8 mouse cellular contexts compared by ENCODE assay signal in genomic region chr11:69326408-69327156, GRCm38 (mm10). TPM values are rescaled to one million over a fixed set of nuclear protein-coding genes. Genes with fewer than 3 reads are reported as not detected.
DNase-seq lines count a peak whose midpoint lies in the region; ATAC-seq and TF ChIP-seq lines count a peak whose summit lies in the region.

No protein-coding gene starts in this region.

- H3K27me3 ChIP-seq in E14TG2a.4 (ENCODE audit: insufficient read depth, low read length), result peaks cover 54% of the 10 kb centered on the region
- H3K27me3 ChIP-seq in embryonic facial prominence, embryonic 11.5 days (ENCODE audit: control insufficient read depth, insufficient read depth, low read length), result peaks cover 14% of the 10 kb centered on the region
- no peaks in the 10 kb centered on the region; the same call in 1 of the 2 replicates for H3K27me3 ChIP-seq in intestine, embryonic 16.5 days (replicated peaks; ENCODE audit: control insufficient read depth, insufficient read depth, low read length)
- no peaks in the 10 kb centered on the region for H3K27me3 ChIP-seq in midbrain, embryonic 15.5 days (replicated peaks)

- WGBS in embryonic facial prominence, embryonic 11.5 days, result 2% methylated on average over 45 of the region's 45 CpGs
- 1% methylated on average over 45 of the region's 45 CpGs for WGBS in intestine, embryonic 16.5 days
- WGBS in midbrain, embryonic 15.5 days, result 1% methylated on average over 45 of the region's 45 CpGs

- peak; percentile 94 for DNase-seq in heart, adult 11 months
- no peak for DNase-seq in heart, postnatal 25 days (ENCODE audit: low spot score)
- no peak for DNase-seq in embryonic facial prominence, embryonic 11.5 days (ENCODE audit: low spot score)
- DNase-seq in frontal cortex, postnatal 14 days (ENCODE audit: low spot score in 2 of 2), result no peak
- no peak for DNase-seq in layer of hippocampus, adult 11-12 months (ENCODE audit: low spot score)

- H3K4me1 ChIP-seq in E14TG2a.4 (replicated peaks; ENCODE audit: low read depth, low read length), result peaks cover 64% of the 10 kb centered on the region
- peaks cover 10% of the 10 kb centered on the region for H3K4me1 ChIP-seq in embryonic facial prominence, embryonic 11.5 days (ENCODE audit: control insufficient read depth, insufficient read depth, low read length)
- peaks cover 39% of the 10 kb centered on the region for H3K4me1 ChIP-seq in intestine, embryonic 16.5 days (ENCODE audit: control insufficient read depth, insufficient read depth, low read length)
- H3K4me1 ChIP-seq in midbrain, embryonic 15.5 days, result peaks cover 54% of the 10 kb centered on the region

- no peak for ATAC-seq in embryonic facial prominence, embryonic 11.5 days (replicated peaks; ENCODE audit: insufficient number of reproducible peaks, low FRiP score, low TSS enrichment, low read depth)
- ATAC-seq in intestine, embryonic 16.5 days, result peak; percentile 16
- ATAC-seq in midbrain, embryonic 15.5 days (replicated peaks), result 0 out of 2 replicates have a peak, but pooled peaks have one; percentile 15

- H3K9ac ChIP-seq in embryonic facial prominence, embryonic 11.5 days (replicated peaks; ENCODE audit: low read length), result peak overlapping the region; percentile 58
- H3K9ac ChIP-seq in intestine, embryonic 16.5 days (ENCODE audit: low read depth, low read length), result peak overlapping the region; percentile 78
- H3K9ac ChIP-seq in midbrain, embryonic 15.5 days, result peak overlapping the region; percentile 60

- H3K36me3 ChIP-seq in E14TG2a.4 (ENCODE audit: insufficient read depth, low read length), result peaks cover 6% of the 10 kb centered on the region
- no peaks in the 10 kb centered on the region for H3K36me3 ChIP-seq in embryonic facial prominence, embryonic 11.5 days (replicated peaks; ENCODE audit: control insufficient read depth, insufficient read depth, low read depth, low read length)
- H3K36me3 ChIP-seq in intestine, embryonic 16.5 days (ENCODE audit: control insufficient read depth, insufficient read depth, low read length), result no peaks in the 10 kb centered on the region
- H3K36me3 ChIP-seq in midbrain, embryonic 15.5 days (replicated peaks), result no peaks in the 10 kb centered on the region

- no peak overlapping the region for H3K27ac ChIP-seq in embryonic facial prominence, embryonic 11.5 days (replicated peaks; ENCODE audit: low read depth, low read length)
- no peak overlapping the region for H3K27ac ChIP-seq in intestine, embryonic 16.5 days (ENCODE audit: low read length)
- H3K27ac ChIP-seq in midbrain, embryonic 15.5 days, result no peak overlapping the region

- intact Hi-C loops in heart, postnatal 25 days (cut with DNase I), result loop anchor here (2.0 kb wide), 1 partner anchor 40 kb away; no protein-coding TSS in a partner anchor

- H3K4me3 ChIP-seq in E14TG2a.4 (replicated peaks; ENCODE audit: low read length), result peak overlapping the region; percentile 85
- H3K4me3 ChIP-seq in embryonic facial prominence, embryonic 11.5 days (ENCODE audit: low read depth, low read length), result peak overlapping the region; percentile 41
- peak overlapping the region; percentile 60 for H3K4me3 ChIP-seq in intestine, embryonic 16.5 days (ENCODE audit: low read length)
- peak overlapping the region; percentile 51 for H3K4me3 ChIP-seq in midbrain, embryonic 15.5 days

- H3K9me3 ChIP-seq in E14TG2a.4 (ENCODE audit: low read length), result no peaks in the 10 kb centered on the region
- H3K9me3 ChIP-seq in embryonic facial prominence, embryonic 11.5 days (replicated peaks; ENCODE audit: control insufficient read depth, low read length), result no peaks in the 10 kb centered on the region
- no peaks in the 10 kb centered on the region for H3K9me3 ChIP-seq in intestine, embryonic 16.5 days (ENCODE audit: control insufficient read depth, low read length)
- no peaks in the 10 kb centered on the region for H3K9me3 ChIP-seq in midbrain, embryonic 15.5 days

- H3K4me2 ChIP-seq in embryonic facial prominence, embryonic 11.5 days (ENCODE audit: low read depth, low read length), result peak overlapping the region; percentile 93
- H3K4me2 ChIP-seq in intestine, embryonic 16.5 days (ENCODE audit: low read depth, low read length), result peak overlapping the region; percentile 99
- peak overlapping the region; percentile 94 for H3K4me2 ChIP-seq in midbrain, embryonic 15.5 days

- no peak for TF ChIP-seq CTCF in E14TG2a.4 (conservative IDR thresholded peaks at IDR 0.05; ENCODE audit: low read length)

RNA-seq across cellular contexts. Expression of gene Kcnab3, which starts 0.5 kb away (rescaled TPM):
- total RNA-seq in heart, postnatal 25 days (2021), result under 1 TPM; 0.22 to 0.29 TPM
- 0.85 and 2.2 TPM in 2 replicates for polyA plus RNA-seq in embryonic facial prominence, embryonic 11.5 days (2014; fragmentation: Nextera tagmentation; extraction: Ambion mirVana)
- polyA plus RNA-seq in intestine, embryonic 16.5 days (2015; fragmentation: Nextera tagmentation; extraction: Ambion mirVana), result 1.7 and 2.4 TPM in 2 replicates
- 4.1 and 4.9 TPM in 2 replicates for polyA plus RNA-seq in midbrain, embryonic 15.5 days (2015; fragmentation: Nextera tagmentation; extraction: Ambion mirVana)

RNA-seq across cellular contexts. Expression of gene Trappc1, which starts 2.8 kb away (rescaled TPM):
- 10 to 100 TPM; 48.0 to 53.0 TPM for total RNA-seq in heart, postnatal 25 days (2021)
- polyA plus RNA-seq in embryonic facial prominence, embryonic 11.5 days (2014; fragmentation: Nextera tagmentation; extraction: Ambion mirVana), result 184 and 204 TPM in 2 replicates
- polyA plus RNA-seq in intestine, embryonic 16.5 days (2015; fragmentation: Nextera tagmentation; extraction: Ambion mirVana), result 141 and 149 TPM in 2 replicates
- polyA plus RNA-seq in midbrain, embryonic 15.5 days (2015; fragmentation: Nextera tagmentation; extraction: Ambion mirVana), result 182 and 184 TPM in 2 replicates

RNA-seq across cellular contexts. Expression of gene Cntrob, which starts 3.0 kb away (rescaled TPM):
- total RNA-seq in heart, postnatal 25 days (2021), result 1 to 10 TPM; 2.6 to 5.3 TPM
- polyA plus RNA-seq in embryonic facial prominence, embryonic 11.5 days (2014; fragmentation: Nextera tagmentation; extraction: Ambion mirVana), result 16.9 and 19.3 TPM in 2 replicates
- 17.3 and 17.8 TPM in 2 replicates for polyA plus RNA-seq in intestine, embryonic 16.5 days (2015; fragmentation: Nextera tagmentation; extraction: Ambion mirVana)
- polyA plus RNA-seq in midbrain, embryonic 15.5 days (2015; fragmentation: Nextera tagmentation; extraction: Ambion mirVana), result 22.1 and 22.2 TPM in 2 replicates

RNA-seq across cellular contexts. Expression of gene Rnf227, which starts 13.7 kb away (rescaled TPM):
- under 1 TPM; 0.16 to 0.17 TPM for total RNA-seq in heart, postnatal 25 days (2021)
- 23.7 and 25.2 TPM in 2 replicates for polyA plus RNA-seq in embryonic facial prominence, embryonic 11.5 days (2014; fragmentation: Nextera tagmentation; extraction: Ambion mirVana)
- polyA plus RNA-seq in intestine, embryonic 16.5 days (2015; fragmentation: Nextera tagmentation; extraction: Ambion mirVana), result 8.0 and 8.3 TPM in 2 replicates
- polyA plus RNA-seq in midbrain, embryonic 15.5 days (2015; fragmentation: Nextera tagmentation; extraction: Ambion mirVana), result 278 and 308 TPM in 2 replicates

RNA-seq across cellular contexts. Expression of gene Chd3, which starts 42.6 kb away (rescaled TPM):
- 10 to 100 TPM; 26.4 to 27.9 TPM for total RNA-seq in heart, postnatal 25 days (2021)
- polyA plus RNA-seq in embryonic facial prominence, embryonic 11.5 days (2014; fragmentation: Nextera tagmentation; extraction: Ambion mirVana), result 48.0 and 52.1 TPM in 2 replicates
- 33.4 and 35.5 TPM in 2 replicates for polyA plus RNA-seq in intestine, embryonic 16.5 days (2015; fragmentation: Nextera tagmentation; extraction: Ambion mirVana)
- 98.2 and 102 TPM in 2 replicates for polyA plus RNA-seq in midbrain, embryonic 15.5 days (2015; fragmentation: Nextera tagmentation; extraction: Ambion mirVana)
